Mouse (Mus musculus): ENCODE data around the gene Stat5a. TPM values are rescaled to one million over a fixed set of nuclear protein-coding genes. Genes with fewer than 3 reads are reported as not detected.
A peak's percentile ranks its signal among the peaks of the same experiment; 100 is the strongest.

Gene Stat5a
- total RNA-seq, 2 experiments from 2014 or later, result 22.9 to 26.9 TPM

GRCm38 (mm10) chr11:100927386-100927785, 68.2 kb downstream of the Stat5a start:
- intact Hi-C loops (cut with DNase I), result no loop called here
- no peak for DNase-seq

- no peak for DNase-seq
- intact Hi-C loops (cut with DNase I), result no loop called here
Measured at GRCm38 (mm10) chr11:100930611-100931010, 71.5 kb downstream of the Stat5a start.

- intact Hi-C loops (cut with DNase I), result no loop called here
- DNase-seq, result peak; percentile 45 to 59
Measured at GRCm38 (mm10) chr11:100931254-100931921, 72.2 kb downstream of the Stat5a start.

Other genes with a start within 250 kb of the Stat5a start
- gene Nkiras2, start 240.1 kb upstream of the Stat5a start, total RNA-seq (2021), result 10 to 100 TPM; 53.7 to 63.9 TPM
- gene Dnajc7, start 239.2 kb upstream of the Stat5a start, total RNA-seq (2021), result 100 to 1,000 TPM; 199 to 207 TPM
- under 1 TPM; 0.30 to 0.65 TPM for gene Zfp385c, start 166.9 kb upstream of the Stat5a start, total RNA-seq (2021)
- gene Dhx58, start 155.1 kb upstream of the Stat5a start, total RNA-seq (2021), result under 1 TPM; 0.42 to 0.50 TPM
- gene Kat2a, start 146.9 kb upstream of the Stat5a start, total RNA-seq (2021), result 10 to 100 TPM; 16.1 to 16.6 TPM
- not detected for gene Hspb9, start 145.5 kb upstream of the Stat5a start, total RNA-seq (2021)
- gene Rab5c, start 121.1 kb upstream of the Stat5a start, total RNA-seq (2021), result 10 to 100 TPM; 85.3 to 97.8 TPM
- gene Kcnh4, start 99.4 kb upstream of the Stat5a start, total RNA-seq (2021), result not detected
- gene Hcrt, start 96.4 kb upstream of the Stat5a start, total RNA-seq (2021), result not detected
- 10 to 100 TPM; 10.4 to 12.6 TPM for gene Ghdc, start 88.4 kb upstream of the Stat5a start, total RNA-seq (2021)
- 10 to 100 TPM; 52.1 to 58.6 TPM for gene Stat5b, start 8.6 kb upstream of the Stat5a start, total RNA-seq (2021)
- 100 to 1,000 TPM; 110 to 117 TPM for gene Stat3, start 80.2 kb downstream of the Stat5a start, total RNA-seq (2021)
- gene Cavin1, start 111.5 kb downstream of the Stat5a start, total RNA-seq (2021), result 100 to 1,000 TPM; 462 to 471 TPM
- gene Atp6v0a1, start 150.1 kb downstream of the Stat5a start, total RNA-seq (2021), result 10 to 100 TPM; 89.6 to 93.8 TPM
- 1 to 10 TPM; 9.9 to 10.0 TPM for gene Naglu, start 210.7 kb downstream of the Stat5a start, total RNA-seq (2021)
- under 1 TPM in 1 of 2 experiments, not detected in 1; 0.45 TPM for gene Hsd17b1, start 219.1 kb downstream of the Stat5a start, total RNA-seq (2021)
- gene Coasy, start 223.2 kb downstream of the Stat5a start, total RNA-seq (2021), result 10 to 100 TPM; 18.7 to 21.4 TPM
- gene Mlx, start 227.9 kb downstream of the Stat5a start, total RNA-seq (2021), result 10 to 100 TPM; 14.1 to 18.1 TPM
- 1 to 10 TPM; 5.0 to 5.6 TPM for gene Psmc3ip, start 236.1 kb downstream of the Stat5a start, total RNA-seq (2021)

Measured in heart, postnatal 10 days (tissue).